9 mouse cellular contexts compared by ENCODE assay signal in the genomic region with DNA sequence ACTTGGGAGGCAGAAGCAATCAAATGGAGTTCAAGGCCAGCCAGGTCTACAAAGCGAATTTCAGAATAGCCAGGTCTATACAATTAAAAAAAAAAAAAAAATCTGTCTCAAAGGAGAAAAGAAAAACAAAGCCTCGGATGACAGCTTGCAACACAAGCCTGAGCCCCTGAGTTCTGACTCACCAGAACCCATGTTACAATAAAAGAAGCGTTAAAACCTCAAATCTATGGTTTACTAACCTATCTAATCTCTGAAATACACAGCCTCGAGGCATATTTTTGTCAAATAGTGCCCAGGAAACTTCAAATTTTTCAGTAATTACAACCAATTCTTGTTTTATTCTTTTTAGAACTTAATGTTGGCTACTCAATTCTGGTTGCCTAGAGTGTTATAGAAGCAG. TPM values are rescaled to one million over a fixed set of nuclear protein-coding genes. Genes with fewer than 3 reads are reported as not detected.
A peak's percentile ranks its signal among the peaks of the same experiment; 100 is the strongest.
DNase-seq lines count a peak whose midpoint lies in the region; ATAC-seq and TF ChIP-seq lines count a peak whose summit lies in the region.
"Had no signal": no experiment of that assay in that cellular context is flagged by ENCODE, and none has a peak within 500 bp of the region (broad histone marks: within the 10 kb centered on the region; RNA-seq: fewer than 3 reads in every experiment).

No protein-coding gene starts in this region.

- H3K9me3 ChIP-seq in hindbrain, embryonic 12.5 days (replicated peaks), result no peaks in the 10 kb centered on the region
- no peaks in the 10 kb centered on the region for H3K9me3 ChIP-seq in hindbrain, embryonic 11.5 days (ENCODE audit: control insufficient read depth, low read length)
- no peaks in the 10 kb centered on the region for H3K9me3 ChIP-seq in MEL (replicated peaks; ENCODE audit: insufficient read depth, low read length)
- H3K9me3 ChIP-seq in embryonic facial prominence, embryonic 14.5 days (ENCODE audit: control insufficient read depth, low read length), result no peaks in the 10 kb centered on the region
- H3K9me3 ChIP-seq in midbrain, embryonic 11.5 days (ENCODE audit: control insufficient read depth, low read length), result no peaks in the 10 kb centered on the region
- H3K9me3 ChIP-seq: megakaryocyte, embryonic 14.5 days had no signal

- no peak for DNase-seq in hindbrain, embryonic 11.5 days (ENCODE audit: low spot score)
- DNase-seq in MEL (ENCODE audit: low read depth, low spot score), result peak; percentile 49
- DNase-seq in embryonic facial prominence, embryonic 14.5 days (ENCODE audit: low spot score), result no peak
- DNase-seq in midbrain, embryonic 11.5 days (ENCODE audit: low spot score, missing footprints), result peak; percentile 75
- DNase-seq in spleen, postnatal 4 days (ENCODE audit: low spot score in 2 of 2), result no peak
- no peak for DNase-seq in kidney, adult 8-10 months

- no peak for TF ChIP-seq POLR2A in MEL (IDR thresholded peaks at IDR 0.05; ENCODE audit: control insufficient read depth in 1 of 2, insufficient read depth in 1 of 2, low read depth in 1 of 2, low read length in 2 of 2, poor library complexity in 1 of 2)

- TF ChIP-seq EP300 in MEL (IDR thresholded peaks at IDR 0.05; ENCODE audit: low read depth in 1 of 2, low read length in 2 of 2), result peak; percentile 58 to 64

- no peaks in the 10 kb centered on the region for H3K36me3 ChIP-seq in hindbrain, embryonic 12.5 days
- H3K36me3 ChIP-seq in hindbrain, embryonic 11.5 days (ENCODE audit: control insufficient read depth, insufficient read depth, low read length), result no peaks in the 10 kb centered on the region
- peaks cover 0 to 12% of the 10 kb centered on the region in 2 experiments; a peak in 2 of 4 replicates for H3K36me3 ChIP-seq in MEL (ENCODE audit: control insufficient read depth in 1 of 2, insufficient read depth in 2 of 2, low read length in 2 of 2)
- H3K36me3 ChIP-seq in embryonic facial prominence, embryonic 14.5 days (ENCODE audit: control insufficient read depth, insufficient read depth, low read length), result no peaks in the 10 kb centered on the region
- no peaks in the 10 kb centered on the region for H3K36me3 ChIP-seq in midbrain, embryonic 11.5 days (ENCODE audit: control insufficient read depth, insufficient read depth, low read length)

- H3K79me2 ChIP-seq in MEL (ENCODE audit: control insufficient read depth, insufficient read depth, low read length, poor library complexity), result peaks cover 7% of the 10 kb centered on the region

- H3K9ac ChIP-seq in hindbrain, embryonic 12.5 days, result no peak overlapping the region
- no peak overlapping the region for H3K9ac ChIP-seq in hindbrain, embryonic 11.5 days (ENCODE audit: low read depth, low read length)
- peak overlapping the region; percentile 6; the same call in 1 of the 2 replicates for H3K9ac ChIP-seq in MEL (ENCODE audit: control insufficient read depth, low read depth, low read length, poor library complexity, severe bottlenecking)
- H3K9ac ChIP-seq in embryonic facial prominence, embryonic 14.5 days (ENCODE audit: low read depth, low read length), result 0 out of 2 replicates have a peak overlapping the region, but pooled peaks have one; percentile 6
- no peak overlapping the region for H3K9ac ChIP-seq in midbrain, embryonic 11.5 days (ENCODE audit: low read length)

- TF ChIP-seq CTCF in MEL (IDR thresholded peaks at IDR 0.05 in 2 of 3, conservative IDR thresholded peaks at IDR 0.05 in 1 of 3; ENCODE audit: control insufficient read depth in 1 of 3, insufficient read depth in 1 of 3, low read depth in 2 of 3, low read length in 3 of 3, poor library complexity in 1 of 3, severe bottlenecking in 1 of 3), result no peak

- WGBS in hindbrain, embryonic 12.5 days, result 60% methylated on average over 4 of the region's 4 CpGs
- WGBS in hindbrain, embryonic 11.5 days, result 52% methylated on average over 4 of the region's 4 CpGs
- 45% methylated on average over 4 of the region's 4 CpGs for WGBS in embryonic facial prominence, embryonic 14.5 days
- WGBS in midbrain, embryonic 11.5 days, result 59% methylated on average over 4 of the region's 4 CpGs

- no peak overlapping the region for H3K27ac ChIP-seq in hindbrain, embryonic 12.5 days
- no peak overlapping the region for H3K27ac ChIP-seq in hindbrain, embryonic 11.5 days (ENCODE audit: low read depth, low read length)
- H3K27ac ChIP-seq in MEL (ENCODE audit: control insufficient read depth, low read depth, low read length), result peak overlapping the region; percentile 41; the same call in 1 of the 2 replicates
- H3K27ac ChIP-seq in embryonic facial prominence, embryonic 14.5 days (replicated peaks; ENCODE audit: low read depth, low read length), result no peak overlapping the region
- H3K27ac ChIP-seq in midbrain, embryonic 11.5 days (ENCODE audit: low read depth, low read length), result no peak overlapping the region

- ATAC-seq in hindbrain, embryonic 12.5 days (ENCODE audit: low FRiP score), result no peak
- ATAC-seq in hindbrain, embryonic 11.5 days (ENCODE audit: low FRiP score), result no peak
- ATAC-seq in embryonic facial prominence, embryonic 14.5 days (ENCODE audit: low read depth), result no peak
- ATAC-seq in midbrain, embryonic 11.5 days (ENCODE audit: low FRiP score), result no peak

- H3K4me3 ChIP-seq in hindbrain, embryonic 12.5 days, result no peak overlapping the region
- no peak overlapping the region for H3K4me3 ChIP-seq in hindbrain, embryonic 11.5 days (ENCODE audit: low read depth, low read length)
- peak overlapping the region; percentile 3 to 52 for H3K4me3 ChIP-seq in MEL (ENCODE audit: control insufficient read depth in 1 of 2, insufficient read depth in 1 of 2, low read depth in 2 of 2, low read length in 2 of 2)
- peak overlapping the region; percentile 99; the same call in 1 of the 2 replicates for H3K4me3 ChIP-seq in embryonic facial prominence, embryonic 14.5 days (ENCODE audit: low read depth, low read length)
- no peak overlapping the region for H3K4me3 ChIP-seq in midbrain, embryonic 11.5 days (ENCODE audit: low read depth, low read length)

- peak overlapping the region; percentile 77 for H3K4me2 ChIP-seq in hindbrain, embryonic 12.5 days (replicated peaks)
- no peak overlapping the region for H3K4me2 ChIP-seq in hindbrain, embryonic 11.5 days (replicated peaks; ENCODE audit: low read depth, low read length)
- peak overlapping the region; percentile 78 for H3K4me2 ChIP-seq in embryonic facial prominence, embryonic 14.5 days (ENCODE audit: low read depth, low read length)
- peak overlapping the region; percentile 83; the same call in 1 of the 2 replicates for H3K4me2 ChIP-seq in midbrain, embryonic 11.5 days

- no peaks in the 10 kb centered on the region for H3K27me3 ChIP-seq in hindbrain, embryonic 12.5 days
- H3K27me3 ChIP-seq in hindbrain, embryonic 11.5 days (ENCODE audit: control insufficient read depth, insufficient read depth, low read length), result no peaks in the 10 kb centered on the region
- H3K27me3 ChIP-seq in MEL (ENCODE audit: control insufficient read depth in 1 of 2, insufficient read depth in 2 of 2, low read length in 2 of 2), result no peaks in the 10 kb centered on the region
- no peaks in the 10 kb centered on the region for H3K27me3 ChIP-seq in embryonic facial prominence, embryonic 14.5 days (replicated peaks; ENCODE audit: control insufficient read depth, insufficient read depth, low read length)
- no peaks in the 10 kb centered on the region for H3K27me3 ChIP-seq in midbrain, embryonic 11.5 days (ENCODE audit: control insufficient read depth, insufficient read depth, low read length)
- H3K27me3 ChIP-seq: Patski had no signal

- TF ChIP-seq RAD21 in MEL (IDR thresholded peaks at IDR 0.05; ENCODE audit: low read depth, low read length), result no peak

- H3K4me1 ChIP-seq in hindbrain, embryonic 12.5 days, result peaks cover 18% of the 10 kb centered on the region
- no peaks in the 10 kb centered on the region for H3K4me1 ChIP-seq in hindbrain, embryonic 11.5 days (replicated peaks; ENCODE audit: control insufficient read depth, insufficient read depth, low read length)
- peaks cover 10 to 13% of the 10 kb centered on the region in 2 experiments for H3K4me1 ChIP-seq in MEL (ENCODE audit: control insufficient read depth in 1 of 2, insufficient read depth in 2 of 2, low read length in 2 of 2)
- 0 out of 2 replicates have a peak, but pooled peaks cover 3% of the 10 kb centered on the region for H3K4me1 ChIP-seq in embryonic facial prominence, embryonic 14.5 days (ENCODE audit: control insufficient read depth, insufficient read depth, low read length)
- no peaks in the 10 kb centered on the region; the same call in 1 of the 2 replicates for H3K4me1 ChIP-seq in midbrain, embryonic 11.5 days (ENCODE audit: control insufficient read depth, insufficient read depth, low read length)

TF ChIP-seq in MEL, 35 proteins besides CTCF, POLR2A, EP300 and RAD21:
- TF ChIP-seq ZNF384 (IDR thresholded peaks at IDR 0.05; ENCODE audit: low read depth, low read length) (peak; percentile 58), MXI1 (IDR thresholded peaks at IDR 0.05; ENCODE audit: low read depth, low read length) (0 out of 2 replicates have a peak, but pooled peaks have one; percentile 18), POLR2AphosphoS2 (IDR thresholded peaks at IDR 0.05; ENCODE audit: low read length) (no peak), TBP (IDR thresholded peaks at IDR 0.05; ENCODE audit: low read depth, low read length) (0 out of 2 replicates have a peak, but pooled peaks have one; percentile 0), TAL1 (IDR thresholded peaks at IDR 0.05; ENCODE audit: low read length) (peak; percentile 8; the same call in 1 of the 2 replicates), MEF2A (IDR thresholded peaks at IDR 0.05; ENCODE audit: extremely low read depth, insufficient replicate concordance, low read depth, low read length, poor library complexity, severe bottlenecking) (0 out of 2 replicates have a peak, but pooled peaks have one; percentile 10)

RNA-seq across cellular contexts. Expression of a gene that starts 2.1 kb away (rescaled TPM):
- 21.3 and 22.2 TPM in 2 replicates for polyA plus RNA-seq in hindbrain, embryonic 12.5 days (2016; fragmentation: Nextera tagmentation; extraction: Ambion mirVana)
- polyA plus RNA-seq in hindbrain, embryonic 11.5 days (2014; fragmentation: Nextera tagmentation; extraction: Ambion mirVana), result 19.9 and 20.1 TPM in 2 replicates
- total RNA-seq in MEL (2012; rRNA removed), result 1.7 and 2.5 TPM in 2 replicates
- 1 to 10 TPM in 1 of 2 experiments, not detected in 1; 2.5 TPM for polyA plus RNA-seq in MEL (2012; ENCODE audit: insufficient read depth in 1 of 2, insufficient read length in 2 of 2, low read depth in 1 of 2, low replicate concordance in 2 of 2, missing spikeins in 1 of 2)
- 5.5 and 6.0 TPM in 2 replicates for polyA plus RNA-seq in embryonic facial prominence, embryonic 14.5 days (2014; fragmentation: Nextera tagmentation; extraction: Ambion mirVana)
- polyA plus RNA-seq in midbrain, embryonic 11.5 days (2014; fragmentation: Nextera tagmentation; extraction: Ambion mirVana), result 15.8 and 17.0 TPM in 2 replicates

Comparison
In these comparisons a context has a peak if more than half of its experiments do, and no peak if none do; other contexts are left out.
1. H3K4me3 ChIP-seq: peak in MEL (2 of 2) and embryonic facial prominence, embryonic 14.5 days (single experiment); none in hindbrain, embryonic 12.5 days (single experiment), hindbrain, embryonic 11.5 days (single experiment) and midbrain, embryonic 11.5 days (single experiment).
2. H3K9ac ChIP-seq: peak in MEL (single experiment) and embryonic facial prominence, embryonic 14.5 days (single experiment); none in hindbrain, embryonic 12.5 days (single experiment), hindbrain, embryonic 11.5 days (single experiment) and midbrain, embryonic 11.5 days (single experiment).
3. DNase-seq: peak in MEL (single experiment) and midbrain, embryonic 11.5 days (single experiment); none in hindbrain, embryonic 11.5 days (single experiment), embryonic facial prominence, embryonic 14.5 days (single experiment), spleen, postnatal 4 days (0 of 2) and kidney, adult 8-10 months (0 of 2).